Mouse (Mus musculus) lung, adult 2 months (tissue): ENCODE results near the gene Supt3.

ENCODE experiments used
- CTCF ChIP-seq: fragments of 200-500 bp; IDR thresholded peaks from 2 replicates; pipeline ENCODE4 v1.5.1; 2011; ENCODE audit warnings: mild to moderate bottlenecking, low read length, control low read depth; ENCODE audit not compliant: insufficient read depth
- POLR2A ChIP-seq: fragments of 200-500 bp; IDR thresholded peaks from 2 replicates; pipeline ENCODE4 v1.6.1; 2011; ENCODE audit warnings: low read depth, mild to moderate bottlenecking, control low read depth, low read length, borderline replicate concordance; ENCODE audit errors: extremely low read depth

GRCm38 (mm10) chr17:44945333-44945732 is 168.4 kb downstream of the Supt3 start:
- TF ChIP-seq CTCF (no peak), POLR2A (no peak)
